Mouse (Mus musculus): ENCODE measurements at regions not wholly inside any gene's neighbourhood (a gene's known extent, or its start where the extent isn't known, plus 50 kb on each side); places are given as distances from the start of the nearest gene placed in this dataset.

DNA sequence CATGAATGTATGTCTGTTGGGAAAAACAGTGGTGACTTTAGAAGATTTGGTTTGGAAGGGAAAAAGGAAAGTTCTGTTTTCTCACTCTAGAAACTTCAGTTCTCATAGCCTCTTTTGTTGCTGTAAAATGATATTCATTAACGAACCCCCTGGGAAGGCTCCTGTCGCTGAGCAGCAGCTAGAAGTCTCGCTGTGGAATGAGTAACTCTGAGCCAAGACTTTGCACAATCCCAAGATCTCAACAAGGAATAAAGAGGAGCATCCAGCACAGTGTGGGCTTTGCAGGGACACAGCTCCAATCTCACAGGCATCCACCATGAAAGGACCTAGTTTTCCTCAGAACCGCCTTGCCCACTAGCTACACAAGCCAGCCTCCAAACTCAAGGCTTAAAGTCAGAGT lies 233.8 kb upstream of the Pabpc6 start:
- DNase-seq, result no peak

DNA sequence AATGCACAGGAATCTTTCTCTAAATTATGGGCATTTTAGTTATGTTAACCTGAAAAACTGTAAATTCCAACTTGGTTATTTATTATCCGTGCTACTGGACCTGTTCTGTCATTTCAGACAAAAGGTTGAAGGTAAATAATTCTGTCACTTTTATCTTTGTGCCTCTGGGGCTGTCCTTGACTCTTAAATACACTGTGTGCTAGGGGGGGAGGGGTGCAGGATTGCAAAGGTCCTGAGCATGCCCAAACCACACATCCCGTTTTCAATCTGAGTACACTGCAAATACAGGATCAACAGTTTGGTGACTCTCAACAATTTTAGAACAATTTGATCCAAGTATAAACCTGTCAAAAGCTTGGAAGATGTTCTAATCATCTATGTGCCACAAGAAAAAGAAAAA lies 227.4 kb upstream of the Pabpc6 start:
- no peak for DNase-seq

DNA sequence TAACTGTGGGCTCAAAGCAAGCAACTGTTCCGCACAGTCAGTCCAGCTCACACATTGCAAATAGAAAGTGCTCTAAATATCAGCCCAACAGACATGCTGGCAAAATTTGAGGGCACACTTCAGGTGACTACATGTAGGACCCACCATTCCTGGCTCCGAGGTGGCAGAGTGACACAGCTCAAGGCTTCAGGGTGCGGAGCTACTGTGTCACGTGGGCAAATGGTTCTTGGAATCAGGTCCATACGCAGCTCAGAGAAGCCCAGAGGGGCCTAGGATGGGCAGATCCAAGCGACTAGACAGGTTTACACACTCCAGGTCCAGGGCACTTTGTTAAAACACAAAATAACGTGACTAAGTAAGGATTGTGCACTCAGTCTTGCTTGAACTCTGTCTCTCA lies 226.2 kb upstream of the Pabpc6 start:
- DNase-seq, result no peak

DNA sequence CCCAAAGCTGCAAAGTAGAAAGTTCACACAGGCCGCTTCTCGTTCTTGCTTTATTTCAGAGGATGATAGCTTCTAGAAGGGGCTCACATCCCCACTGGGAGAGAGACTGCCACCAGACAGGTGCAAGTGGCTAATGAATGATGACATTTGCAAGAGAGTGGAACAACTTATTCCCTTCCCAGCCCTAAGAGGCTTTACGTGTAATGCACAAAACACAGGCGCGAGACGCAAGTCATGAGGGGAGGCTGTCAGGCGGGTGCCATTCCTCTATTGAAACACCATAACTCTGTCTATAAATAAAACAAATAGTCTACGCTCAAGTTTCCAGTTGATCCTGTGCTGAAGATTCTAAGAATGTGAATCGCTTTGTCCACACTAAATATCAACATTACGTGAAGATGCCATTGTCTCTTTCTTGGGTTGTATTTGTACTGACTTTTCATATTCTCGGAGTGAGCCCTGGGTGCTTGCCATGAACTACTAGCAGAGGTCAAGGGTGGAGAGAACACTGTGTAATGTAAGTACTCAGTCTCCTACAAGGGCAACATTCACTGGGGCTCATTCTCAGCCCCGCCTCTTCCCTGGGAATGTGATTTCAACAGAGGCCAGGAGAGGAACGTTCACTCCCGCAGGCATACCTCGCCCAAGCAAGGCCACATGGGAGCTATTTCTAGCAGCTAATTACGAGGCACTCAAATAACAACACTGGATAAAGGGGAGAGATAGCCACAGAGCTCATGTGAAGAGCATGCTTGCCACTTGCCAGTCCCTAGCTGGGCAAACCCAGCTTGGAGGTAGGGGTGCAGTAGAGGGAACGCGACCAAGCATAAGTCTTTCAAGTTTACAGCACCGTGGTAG lies 225.5 kb upstream of the Pabpc6 start:
- no peak for DNase-seq

DNA sequence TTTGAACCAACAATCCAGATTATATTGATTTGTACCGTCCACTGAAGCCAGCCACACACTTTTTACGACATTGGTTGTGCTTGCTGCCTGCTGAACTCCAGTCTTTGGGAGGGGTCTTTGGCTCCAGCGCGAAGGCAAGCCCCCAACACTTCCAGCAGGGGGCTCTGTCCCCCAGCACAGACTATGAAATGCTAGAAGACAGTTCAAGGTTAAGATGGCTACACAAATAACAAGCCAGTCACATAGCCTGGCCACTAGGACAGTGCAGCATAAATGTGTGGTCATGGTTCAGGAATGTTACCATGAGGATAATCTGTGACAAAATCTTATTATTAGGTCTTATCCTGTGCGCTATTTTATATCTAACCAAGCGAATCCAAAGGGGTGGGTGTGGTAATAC lies 224.4 kb upstream of the Pabpc6 start:
- no peak for DNase-seq

DNA sequence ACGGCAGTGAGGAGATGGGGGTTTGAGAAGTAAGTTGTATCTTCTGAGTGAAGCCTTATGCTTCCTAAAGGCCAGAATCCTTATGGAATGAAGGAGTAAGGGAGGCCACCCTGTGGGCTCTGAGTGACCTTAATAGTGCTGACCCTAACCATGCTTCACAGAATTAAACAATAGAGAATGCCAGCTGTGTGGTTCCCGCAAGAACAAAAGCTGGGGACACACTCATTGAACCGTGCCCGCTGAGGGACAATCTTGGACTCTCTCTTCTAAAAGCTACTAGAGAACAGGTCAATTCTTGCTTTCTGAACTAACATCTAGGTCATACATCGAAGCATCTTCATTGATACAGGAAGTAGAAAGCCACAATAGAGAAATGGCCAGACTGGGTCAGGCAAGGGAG lies 223.3 kb upstream of the Pabpc6 start:
- no peak for DNase-seq

DNA sequence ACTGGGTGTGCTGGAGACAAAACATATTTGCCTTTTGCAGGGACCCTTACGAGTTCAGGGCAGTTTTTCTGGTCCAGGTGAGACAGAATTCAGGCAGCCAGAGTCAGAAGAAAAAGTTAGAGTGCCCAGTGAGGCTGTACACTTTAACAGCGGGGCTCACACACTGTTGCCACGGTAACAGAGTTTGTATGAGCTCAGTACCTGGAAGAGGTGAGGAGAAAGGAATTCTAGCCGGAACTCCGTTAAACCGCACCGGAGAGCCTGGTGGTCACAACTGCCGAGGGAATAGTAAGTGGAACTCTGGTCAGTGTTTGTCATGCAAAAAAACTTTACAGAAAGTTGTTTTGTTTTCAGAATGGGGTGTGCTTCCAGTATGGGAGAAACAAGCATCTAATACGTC lies 222.6 kb upstream of the Pabpc6 start:
- no peak for DNase-seq

DNA sequence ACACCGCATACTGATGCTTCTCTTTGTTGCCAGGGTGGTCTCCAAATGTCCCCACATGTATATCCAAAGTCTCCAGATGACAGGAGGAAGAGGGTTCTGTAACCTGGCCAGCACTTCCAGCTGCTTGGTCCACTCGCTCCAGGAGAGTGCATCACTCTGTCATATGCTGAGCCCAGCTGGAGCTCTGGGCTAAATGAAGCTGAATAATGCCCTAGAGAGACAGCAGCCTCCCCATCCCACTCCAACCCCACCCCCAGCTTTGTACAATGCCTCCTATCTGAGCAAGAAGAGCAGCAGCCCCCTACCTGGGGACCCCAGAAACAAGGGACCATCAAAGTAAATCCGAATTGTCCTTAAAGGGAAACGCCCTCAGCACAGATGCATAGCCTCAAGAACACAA lies 219.0 kb upstream of the Pabpc6 start:
- no peak for DNase-seq

DNA sequence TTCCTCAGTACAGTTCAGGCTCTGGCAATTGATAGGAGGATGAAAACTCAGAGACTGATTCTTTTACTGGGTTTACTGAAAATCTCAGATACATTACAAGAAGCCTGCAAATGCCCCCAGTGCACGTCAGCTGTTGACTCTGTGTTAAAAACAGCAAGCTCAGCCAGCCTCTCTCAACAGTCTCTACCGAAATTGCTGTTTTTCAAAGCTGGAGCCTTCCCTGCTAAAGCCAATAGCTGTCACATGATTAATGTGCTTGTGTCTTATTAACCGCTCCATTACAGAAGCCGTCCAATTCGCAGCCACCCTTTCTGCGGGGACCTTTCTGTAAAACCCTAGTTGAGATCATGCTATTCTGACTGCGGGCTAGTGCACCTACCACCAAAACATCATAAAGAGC lies 215.6 kb upstream of the Pabpc6 start:
- no peak for DNase-seq

DNA sequence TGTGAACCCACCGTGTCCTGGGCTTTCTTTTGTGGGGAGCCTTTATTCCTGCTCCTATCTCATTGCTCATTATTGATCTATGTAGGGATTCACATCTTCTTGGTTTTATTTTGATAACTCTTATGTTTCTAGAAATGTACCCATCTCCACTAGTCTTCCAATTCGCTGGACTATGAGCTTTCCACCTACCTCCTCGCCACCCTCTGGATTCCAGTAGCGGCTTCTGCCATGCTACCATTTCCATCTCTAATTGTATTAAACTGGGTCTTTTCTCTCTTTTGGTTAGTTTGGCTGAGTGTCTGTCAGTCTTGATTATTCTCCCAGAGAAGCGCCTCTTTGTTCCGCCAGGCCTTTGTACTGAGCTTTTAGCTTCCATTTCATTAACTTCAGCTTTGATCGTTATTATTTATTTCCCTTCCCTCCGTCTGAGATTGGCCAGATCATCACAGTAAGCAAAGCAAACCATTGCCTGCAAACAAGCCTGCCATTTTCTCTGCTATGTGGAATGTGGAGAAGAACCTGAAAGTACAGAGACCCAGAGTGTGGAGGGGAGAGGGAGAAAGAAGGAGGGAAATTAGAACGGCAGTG lies 213.2 kb upstream of the Pabpc6 start:
- no peak for DNase-seq

DNA sequence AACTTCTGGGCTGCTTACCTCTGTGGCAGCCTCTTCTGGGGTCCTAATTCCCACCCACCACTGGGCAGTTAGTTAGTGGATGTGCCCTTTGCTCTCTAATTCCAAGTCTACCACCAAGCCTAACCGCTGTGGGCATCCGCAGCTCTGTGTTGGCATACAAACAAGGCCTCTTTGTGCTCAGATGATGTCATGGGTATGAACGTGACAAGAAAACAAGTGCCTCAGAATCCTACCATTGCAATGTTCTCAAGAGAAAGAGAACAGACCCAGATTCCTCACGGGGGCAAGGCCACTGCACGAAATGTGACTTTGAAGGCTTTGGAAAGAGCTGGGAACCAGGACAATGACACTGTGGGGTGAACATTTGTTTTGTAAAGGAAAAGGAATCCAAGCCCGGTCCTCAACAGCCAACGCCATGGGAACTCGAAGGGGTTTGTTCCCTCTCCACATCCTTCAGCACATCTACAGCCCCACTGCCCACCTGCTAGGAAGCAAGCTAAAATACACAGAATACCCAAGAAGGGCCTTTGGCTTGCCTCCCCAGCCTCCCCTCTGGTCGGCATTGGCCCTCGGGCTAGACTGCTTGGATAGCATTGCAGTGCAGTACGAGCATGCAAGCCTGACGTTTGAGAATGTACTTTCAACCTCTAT lies 210.2 kb upstream of the Pabpc6 start:
- DNase-seq, result peak; percentile 4 to 13

DNA sequence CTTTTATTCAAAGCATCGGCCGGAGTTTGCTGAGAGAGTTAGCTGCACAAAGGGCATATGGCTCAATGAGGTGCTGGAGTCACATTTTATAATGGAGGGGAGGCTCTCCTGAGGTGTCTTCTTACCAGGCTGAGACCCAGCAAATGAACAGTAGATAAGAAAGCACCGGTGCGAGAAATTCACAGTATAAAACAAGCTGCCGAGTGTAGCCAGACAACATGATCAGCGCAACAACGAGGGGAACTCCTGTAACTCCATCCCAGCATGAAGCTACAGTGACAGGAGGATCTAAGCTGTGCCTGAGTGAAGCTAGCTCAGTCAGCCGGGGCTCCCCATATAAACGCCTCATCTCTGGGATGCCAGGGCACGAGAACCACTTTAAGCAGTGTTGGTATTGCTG lies 204.2 kb upstream of the Pabpc6 start:
- DNase-seq, result no peak

DNA sequence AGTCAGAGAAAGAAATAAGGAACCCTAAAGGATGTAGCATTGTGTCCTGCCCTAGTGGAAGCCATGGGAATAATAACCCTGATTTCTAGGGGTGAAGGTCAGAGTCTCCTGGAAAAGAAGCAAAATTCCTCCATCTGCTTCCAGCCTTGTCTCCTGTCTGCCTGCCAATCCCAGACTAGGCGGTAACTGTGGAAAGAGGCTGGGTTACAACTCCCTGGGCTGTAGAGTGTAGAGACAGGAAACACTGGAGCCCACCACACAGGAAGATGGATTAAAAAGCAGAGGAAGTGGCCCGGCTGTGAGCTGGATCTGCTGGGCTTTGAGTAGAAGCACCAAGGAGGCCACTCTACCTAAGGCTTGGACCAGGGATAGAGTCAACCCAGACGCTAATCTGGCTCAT lies 200.7 kb upstream of the Pabpc6 start:
- no peak for DNase-seq

DNA sequence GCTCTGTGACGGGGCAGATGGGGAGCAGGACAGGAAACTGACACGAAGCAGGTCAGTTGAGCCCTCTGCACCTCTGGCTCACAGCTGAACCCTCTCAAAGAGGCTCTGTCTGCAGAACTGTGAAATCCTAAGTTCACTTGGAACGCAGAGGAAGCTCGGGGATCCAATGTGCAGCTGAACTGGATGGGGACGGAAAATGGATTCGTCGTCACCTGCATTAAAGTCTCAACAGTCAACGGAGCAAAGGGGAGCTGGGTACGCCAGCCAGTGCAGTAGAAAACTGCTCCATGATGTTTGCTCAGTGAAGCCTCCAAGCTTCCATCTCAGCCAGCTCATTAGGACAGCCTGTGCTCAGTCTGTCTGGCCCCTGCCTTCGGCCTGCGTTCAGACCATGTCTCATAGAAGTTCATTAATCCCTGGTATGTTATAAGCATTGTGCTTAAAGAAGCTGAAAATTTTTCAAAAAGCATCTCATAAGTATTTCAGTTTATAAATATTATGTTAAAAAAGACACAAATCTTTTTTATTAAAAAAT lies 199.3 kb upstream of the Pabpc6 start:
- DNase-seq, result no peak

DNA sequence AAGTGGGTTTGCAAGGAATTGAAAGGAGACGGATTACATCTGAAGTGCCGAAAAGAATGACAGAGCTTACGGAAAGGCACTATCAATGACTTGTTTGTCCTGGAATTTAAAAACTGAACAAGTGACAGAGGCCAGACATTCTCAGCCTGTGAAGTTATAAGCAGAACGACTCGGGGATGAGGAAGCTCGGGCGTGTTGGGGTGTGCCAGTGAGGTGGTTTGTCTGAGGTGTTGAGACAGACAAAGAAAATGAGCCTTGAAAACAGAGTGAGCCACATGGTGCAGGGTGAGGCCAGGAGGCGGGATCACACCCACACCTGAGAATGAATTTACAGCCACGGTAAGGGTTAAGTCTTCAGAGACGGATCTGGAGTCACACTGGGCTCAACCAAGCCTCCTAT lies 194.7 kb upstream of the Pabpc6 start:
- DNase-seq, result no peak

DNA sequence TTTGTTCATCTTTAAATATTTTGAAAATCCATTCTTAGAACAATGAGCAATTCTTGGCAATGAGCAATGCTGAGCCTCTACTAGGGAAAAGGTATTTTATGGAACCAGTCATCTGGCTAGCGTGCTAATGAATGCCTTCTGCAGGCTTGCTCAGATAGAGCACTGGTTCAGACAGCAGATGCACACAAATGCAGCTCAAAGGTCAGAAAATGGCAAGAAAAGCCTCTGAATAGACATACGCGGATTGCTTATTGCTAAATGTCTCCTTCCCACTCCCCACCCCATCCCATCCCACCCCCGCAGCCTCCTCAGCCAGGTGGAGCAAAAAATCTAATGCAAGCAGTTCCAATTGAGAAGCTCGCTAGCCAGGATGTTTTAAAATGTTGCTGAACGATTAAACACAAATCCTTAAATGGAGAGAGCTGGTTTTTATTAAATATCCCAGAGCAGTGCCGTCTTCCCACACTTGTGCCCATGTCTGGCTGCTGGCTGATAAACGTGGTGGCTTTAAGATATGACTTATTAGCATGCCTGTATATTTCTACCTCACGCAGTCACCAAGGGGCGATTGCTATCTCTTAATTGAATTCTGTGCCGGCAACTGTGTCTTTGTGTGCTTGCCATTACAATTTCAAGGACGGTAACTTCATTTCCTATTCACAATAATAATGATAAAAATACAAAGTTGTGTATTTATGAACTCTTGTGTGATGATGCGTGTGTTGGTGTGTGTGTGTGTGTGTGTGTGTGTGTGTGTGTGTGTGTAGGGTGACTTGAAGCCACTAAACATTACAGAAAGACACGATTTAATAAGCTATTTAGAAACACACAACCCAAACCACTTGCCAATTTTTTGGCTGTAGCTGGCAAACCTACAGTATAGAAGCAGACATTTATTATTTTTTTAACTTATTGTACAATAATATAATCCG lies 192.7 kb upstream of the Pabpc6 start:
- no peak for DNase-seq

DNA sequence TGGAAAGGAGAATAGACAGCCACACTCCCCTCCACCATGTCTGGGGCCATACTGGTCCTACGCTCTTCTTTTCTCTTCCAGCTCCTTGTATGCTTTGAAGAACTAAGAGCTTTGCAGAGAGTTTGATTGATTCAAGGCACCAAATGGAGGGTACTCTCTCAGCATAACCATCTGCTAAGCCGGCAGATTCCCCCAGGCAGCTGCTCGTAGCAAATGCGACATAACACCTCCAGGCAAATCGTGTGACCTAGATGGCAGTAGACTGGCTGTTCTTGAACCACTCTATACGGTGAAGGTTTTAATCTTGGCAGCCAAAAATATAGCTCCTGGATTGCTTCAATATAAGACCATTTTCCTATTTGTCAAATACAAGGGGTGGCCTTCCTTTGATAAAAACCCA lies 191.8 kb upstream of the Pabpc6 start:
- no peak for DNase-seq

DNA sequence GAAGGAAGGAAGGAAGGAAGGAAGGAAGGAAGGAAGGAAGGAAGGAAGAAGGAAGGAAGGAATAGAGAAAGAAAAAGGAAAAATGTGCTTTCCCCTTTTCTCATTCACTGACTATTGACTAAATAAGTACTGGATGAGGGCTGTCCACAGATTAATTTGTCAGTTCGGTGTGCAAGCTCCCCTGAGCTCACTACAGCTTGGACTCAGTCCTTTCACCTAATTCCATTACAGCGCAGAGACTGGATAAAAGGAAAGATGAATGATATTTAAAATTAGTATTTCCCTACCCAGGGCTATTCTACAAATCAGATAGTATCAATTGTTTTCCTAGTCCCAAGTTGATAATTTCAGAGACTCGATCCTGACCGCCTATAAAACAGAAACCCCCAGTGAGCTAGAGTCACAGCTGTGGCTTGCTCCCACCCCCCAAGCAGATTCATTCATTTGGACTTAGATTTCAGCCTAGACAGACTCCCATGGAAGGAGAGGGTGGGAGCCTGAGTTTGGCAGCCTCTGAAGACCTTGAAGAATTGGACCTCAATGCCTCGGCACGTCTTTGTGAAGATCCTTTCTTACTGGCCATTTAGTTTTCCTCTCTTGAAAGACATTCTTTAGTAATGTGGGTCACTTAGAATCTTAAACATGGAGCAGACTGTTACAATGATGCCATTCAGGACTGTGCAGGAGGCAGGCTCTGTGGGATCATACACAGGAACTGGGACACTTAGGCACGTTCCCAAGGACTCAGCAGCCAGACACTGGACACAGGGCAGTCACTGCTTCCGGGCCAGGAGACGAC lies 179.2 kb upstream of the Pabpc6 start:
- no peak for DNase-seq

DNA sequence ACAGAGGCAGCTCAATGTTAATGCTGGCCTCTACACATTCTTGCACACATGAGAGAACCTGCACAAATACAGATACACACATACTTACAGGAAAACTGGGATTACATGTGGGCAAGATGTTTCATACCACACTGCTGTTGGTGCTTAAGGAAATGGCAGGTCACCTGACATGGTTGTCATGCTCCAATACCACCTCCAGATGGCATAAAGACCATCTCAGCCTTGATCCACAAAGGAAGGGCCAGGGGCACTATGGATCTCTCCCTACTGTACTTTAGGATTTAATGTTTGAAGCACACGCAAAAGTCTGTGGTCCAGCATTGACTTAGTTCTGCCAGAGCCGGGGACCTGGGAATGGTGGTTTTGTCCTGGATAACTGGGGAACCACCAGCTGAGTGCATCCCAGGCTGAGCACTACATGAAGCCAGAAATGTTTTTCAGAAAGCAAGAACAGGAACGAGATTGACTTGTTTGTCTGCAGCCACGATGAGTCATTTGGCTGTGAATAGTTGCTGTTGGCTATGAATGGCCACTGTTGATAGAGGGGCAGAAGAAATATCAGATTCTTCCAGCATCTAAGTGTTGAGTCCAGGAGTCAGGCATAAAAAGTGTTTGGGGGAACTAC lies 176.0 kb upstream of the Pabpc6 start:
- no peak for DNase-seq

DNA sequence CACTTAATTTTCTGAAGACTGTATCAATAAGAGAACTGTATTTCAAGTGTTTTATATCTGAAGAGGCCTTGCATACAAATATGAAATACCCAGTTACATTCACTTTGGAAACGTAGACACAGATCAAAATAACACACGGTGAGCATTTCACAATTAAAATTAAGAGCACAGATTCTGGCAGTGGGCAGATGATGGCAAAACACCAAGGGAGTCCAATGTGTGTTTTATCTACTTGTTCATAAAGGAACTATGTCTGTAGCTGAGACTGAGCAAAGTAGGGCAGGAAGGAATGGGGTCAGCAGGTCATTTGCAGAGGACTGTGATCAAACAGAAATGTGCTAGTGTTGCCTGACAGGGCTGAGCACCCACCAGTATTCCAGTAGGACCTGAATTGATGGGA lies 171.6 kb upstream of the Pabpc6 start:
- no peak for DNase-seq

DNA sequence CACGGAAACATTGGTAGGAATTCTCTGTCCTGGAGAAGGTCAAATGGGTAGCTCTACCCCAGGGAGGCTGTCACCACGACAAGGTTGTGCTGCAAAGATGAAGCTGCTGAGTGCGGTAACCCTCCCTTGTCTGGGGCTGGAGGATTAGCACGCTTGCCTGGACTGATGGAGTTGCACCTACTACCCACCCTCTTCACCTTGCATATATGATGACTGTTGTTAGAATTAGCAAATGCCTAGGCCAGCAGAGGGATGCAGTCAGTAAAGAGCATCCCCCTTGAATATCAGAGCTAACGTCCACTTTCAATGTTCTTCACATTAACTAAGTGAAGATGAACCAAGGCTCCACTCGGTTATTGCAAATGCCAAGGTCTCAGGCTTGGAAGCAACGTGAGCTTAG lies 169.7 kb upstream of the Pabpc6 start:
- no peak for DNase-seq

Measured in cerebellum, adult 18-20 months (tissue).